Mouse (Mus musculus): Measurements from ENCODE around the gene Ick. TPM values are rescaled to one million over a fixed set of nuclear protein-coding genes. Genes with fewer than 3 reads are reported as not detected.

The Ick gene
- polyA plus RNA-seq, 1 experiment from 2014 or later: 39.8 TPM

- no peak for ATAC-seq (replicated peaks)
- H3K4me3 ChIP-seq: no peak overlapping the region
- H3K36me3 ChIP-seq: peaks cover 37% of the 10 kb centered on the region
- H3K4me2 ChIP-seq (replicated peaks): no peak overlapping the region
- no peaks in the 10 kb centered on the region for H3K9me3 ChIP-seq
- H3K4me1 ChIP-seq: no peaks in the 10 kb centered on the region
- no peak overlapping the region for H3K9ac ChIP-seq (replicated peaks)
- 88% methylated on average over 14 of the region's 14 CpGs for WGBS
- H3K27me3 ChIP-seq: no peaks in the 10 kb centered on the region
- H3K27ac ChIP-seq (replicated peaks): no peak overlapping the region
These were observed 23.2 kb upstream of the Ick start for GRCm38 (mm10) chr9:78085722-78086287.

- 94% methylated on average over 9 of the region's 9 CpGs for WGBS
- H3K4me1 ChIP-seq: no peaks in the 10 kb centered on the region
- no peak overlapping the region for H3K4me3 ChIP-seq
- no peaks in the 10 kb centered on the region for H3K27me3 ChIP-seq
- no peaks in the 10 kb centered on the region for H3K9me3 ChIP-seq
- no peak for ATAC-seq (replicated peaks)
- H3K27ac ChIP-seq (replicated peaks): no peak overlapping the region
- H3K36me3 ChIP-seq: peaks cover 33% of the 10 kb centered on the region
- no peak overlapping the region for H3K4me2 ChIP-seq (replicated peaks)
- no peak overlapping the region for H3K9ac ChIP-seq (replicated peaks)
These were observed 21.2 kb upstream of the Ick start for GRCm38 (mm10) chr9:78087751-78088150.

DNA sequence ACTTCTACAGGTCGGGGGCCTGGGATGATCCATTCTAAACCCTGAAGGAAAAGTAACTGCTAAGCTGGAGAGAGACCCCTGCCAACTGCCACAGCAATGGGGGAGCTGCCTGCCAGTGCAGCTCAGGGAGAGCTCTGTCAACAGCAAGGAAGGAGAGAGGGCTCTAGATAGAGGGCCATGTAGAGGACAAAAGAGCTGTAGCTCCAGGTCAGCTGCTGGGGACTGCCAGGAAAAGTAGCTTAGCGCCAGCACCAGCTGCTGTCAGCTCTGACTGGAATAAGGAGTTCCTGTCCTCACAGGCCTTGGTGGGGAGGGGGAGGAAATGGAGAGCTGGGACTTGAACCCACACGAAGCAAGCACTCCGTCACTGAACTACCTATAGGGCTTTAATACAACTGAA is 20.5 kb upstream of the Ick start:
- no peak for ATAC-seq (replicated peaks)
- no peaks in the 10 kb centered on the region for H3K27me3 ChIP-seq
- H3K4me3 ChIP-seq: no peak overlapping the region
- no peak overlapping the region for H3K4me2 ChIP-seq (replicated peaks)
- H3K4me1 ChIP-seq: no peaks in the 10 kb centered on the region
- H3K27ac ChIP-seq (replicated peaks): no peak overlapping the region
- no peaks in the 10 kb centered on the region for H3K9me3 ChIP-seq
- WGBS: 67% methylated on average over 4 of the region's 4 CpGs
- H3K36me3 ChIP-seq: peaks cover 37% of the 10 kb centered on the region
- H3K9ac ChIP-seq (replicated peaks): no peak overlapping the region

- Histone ChIP-seq H3K4me1 (no peaks in the 10 kb centered on the region), H3K36me3 (peaks cover 36% of the 10 kb centered on the region), H3K9me3 (no peaks in the 10 kb centered on the region), H3K9ac (replicated peaks) (no peak overlapping the region), H3K27me3 (no peaks in the 10 kb centered on the region), H3K4me3 (no peak overlapping the region), H3K27ac (replicated peaks) (no peak overlapping the region), H3K4me2 (replicated peaks) (no peak overlapping the region)
- no peak for ATAC-seq (replicated peaks)
- WGBS: 79% methylated on average over 7 of the region's 7 CpGs
These were observed 20.0 kb upstream of the Ick start for GRCm38 (mm10) chr9:78088971-78089370.

DNA sequence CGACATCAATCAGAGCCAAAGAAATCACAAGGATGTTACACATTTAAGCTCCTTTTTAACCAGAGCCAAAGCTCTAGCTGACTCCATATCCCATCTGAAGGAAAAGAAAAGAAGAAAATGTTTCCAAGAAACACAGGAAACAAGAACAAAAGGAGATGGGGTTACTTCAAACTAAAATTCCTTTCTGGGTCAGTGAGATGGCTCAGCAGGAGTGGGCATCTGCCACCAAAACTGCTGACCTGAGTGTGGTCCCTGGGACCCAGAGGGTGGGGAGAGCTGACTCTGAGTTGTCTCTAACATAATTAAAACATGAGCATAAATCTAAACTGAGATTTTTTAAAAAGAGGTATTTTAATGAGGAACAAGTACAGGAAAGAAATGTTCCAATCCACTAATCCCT is 19.1 kb upstream of the Ick start:
- 80% methylated on average over 1 of the region's 1 CpGs for WGBS
- Histone ChIP-seq H3K27ac (replicated peaks) (no peak overlapping the region), H3K4me1 (no peaks in the 10 kb centered on the region), H3K9me3 (no peaks in the 10 kb centered on the region), H3K36me3 (peaks cover 28% of the 10 kb centered on the region), H3K9ac (replicated peaks) (no peak overlapping the region), H3K4me3 (no peak overlapping the region), H3K4me2 (replicated peaks) (no peak overlapping the region), H3K27me3 (no peaks in the 10 kb centered on the region)
- ATAC-seq (replicated peaks): no peak

DNA sequence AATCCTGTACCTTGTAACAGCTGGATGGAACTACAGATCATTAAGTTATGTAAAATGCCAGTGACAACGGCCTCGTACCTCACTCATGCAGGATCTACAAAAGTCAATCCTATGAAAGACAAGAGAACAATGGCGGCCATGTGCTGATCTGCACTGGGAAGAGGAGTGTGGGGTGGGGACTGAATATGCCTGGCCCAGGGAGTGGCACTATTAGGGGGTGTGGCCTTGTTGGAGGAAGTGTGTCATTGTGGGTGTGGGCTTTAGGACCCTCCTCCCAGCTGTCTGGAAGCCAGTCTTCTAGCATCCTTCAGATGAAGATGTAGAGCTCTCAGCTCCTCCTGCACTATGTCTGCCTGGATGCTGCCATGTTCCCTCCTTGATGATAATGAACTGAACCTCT is 18.4 kb upstream of the Ick start:
- Histone ChIP-seq H3K4me1 (no peaks in the 10 kb centered on the region), H3K9me3 (no peaks in the 10 kb centered on the region), H3K36me3 (peaks cover 26% of the 10 kb centered on the region), H3K4me2 (replicated peaks) (no peak overlapping the region), H3K27me3 (no peaks in the 10 kb centered on the region), H3K9ac (replicated peaks) (no peak overlapping the region), H3K4me3 (no peak overlapping the region), H3K27ac (replicated peaks) (no peak overlapping the region)
- 89% methylated on average over 3 of the region's 3 CpGs for WGBS
- ATAC-seq (replicated peaks): no peak

DNA sequence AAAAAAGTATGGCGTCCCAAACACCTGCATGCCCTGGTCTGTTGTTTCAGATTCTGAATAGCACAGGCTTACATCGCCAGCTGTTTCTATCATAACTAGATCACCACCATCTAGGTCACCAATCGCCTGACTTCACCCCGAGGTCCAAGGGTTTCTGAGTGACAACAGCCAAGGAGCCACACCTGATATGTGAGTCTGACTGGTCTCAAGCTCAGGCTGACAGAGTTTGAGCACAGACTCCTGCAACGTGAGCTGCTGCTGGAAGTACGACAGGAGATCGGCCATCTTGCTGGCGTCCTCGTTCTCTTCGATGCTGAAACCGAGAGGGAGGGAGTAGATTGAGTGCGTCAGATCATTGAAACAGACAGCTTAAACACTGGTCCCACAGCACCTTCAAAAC is 13.3 kb upstream of the Ick start:
- Histone ChIP-seq H3K9me3 (no peaks in the 10 kb centered on the region), H3K4me3 (no peak overlapping the region), H3K4me1 (no peaks in the 10 kb centered on the region), H3K27me3 (no peaks in the 10 kb centered on the region), H3K27ac (replicated peaks) (no peak overlapping the region), H3K4me2 (replicated peaks) (no peak overlapping the region), H3K9ac (replicated peaks) (no peak overlapping the region), H3K36me3 (peaks cover 57% of the 10 kb centered on the region)
- ATAC-seq (replicated peaks): no peak
- 95% methylated on average over 12 of the region's 12 CpGs for WGBS

DNA sequence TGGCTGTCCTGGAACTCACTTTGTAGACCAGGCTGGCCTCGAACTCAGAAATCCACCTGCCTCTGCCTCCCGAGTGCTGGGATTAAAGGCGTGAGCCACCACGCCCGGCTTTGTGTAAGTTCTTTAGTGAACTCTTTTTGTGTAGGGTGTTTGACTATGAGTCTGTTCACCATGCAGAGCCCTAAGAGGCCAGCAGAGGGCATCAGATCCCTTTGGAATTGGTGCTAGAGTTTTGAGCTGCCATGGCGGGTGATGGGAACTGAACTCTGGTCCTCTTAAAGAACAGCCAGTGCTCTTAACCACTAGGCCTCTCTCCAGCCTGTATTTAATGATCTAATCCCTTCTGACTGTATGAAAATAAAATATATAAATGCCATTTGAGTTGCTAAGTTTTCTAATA is 12.6 kb upstream of the Ick start:
- H3K27me3 ChIP-seq: no peaks in the 10 kb centered on the region
- H3K27ac ChIP-seq (replicated peaks): no peak overlapping the region
- H3K4me3 ChIP-seq: no peak overlapping the region
- no peak for ATAC-seq (replicated peaks)
- H3K9ac ChIP-seq (replicated peaks): no peak overlapping the region
- peaks cover 63% of the 10 kb centered on the region for H3K36me3 ChIP-seq
- H3K4me2 ChIP-seq (replicated peaks): no peak overlapping the region
- H3K9me3 ChIP-seq: no peaks in the 10 kb centered on the region
- WGBS: 96% methylated on average over 6 of the region's 6 CpGs
- no peaks in the 10 kb centered on the region for H3K4me1 ChIP-seq

GRCm38 (mm10) chr9:78100956-78101355 is 8.0 kb upstream of the Ick start:
- no peak overlapping the region for H3K4me2 ChIP-seq (replicated peaks)
- H3K9ac ChIP-seq (replicated peaks): no peak overlapping the region
- no peak overlapping the region for H3K27ac ChIP-seq (replicated peaks)
- WGBS: 79% methylated on average over 5 of the region's 5 CpGs
- no peaks in the 10 kb centered on the region for H3K27me3 ChIP-seq
- no peaks in the 10 kb centered on the region for H3K9me3 ChIP-seq
- H3K4me3 ChIP-seq: no peak overlapping the region
- peaks cover 45% of the 10 kb centered on the region for H3K36me3 ChIP-seq
- ATAC-seq (replicated peaks): no peak
- H3K4me1 ChIP-seq: no peaks in the 10 kb centered on the region

GRCm38 (mm10) chr9:78101431-78101830 is 7.6 kb upstream of the Ick start:
- Histone ChIP-seq H3K27me3 (no peaks in the 10 kb centered on the region), H3K4me3 (no peak overlapping the region), H3K9ac (replicated peaks) (no peak overlapping the region), H3K4me1 (no peaks in the 10 kb centered on the region), H3K9me3 (no peaks in the 10 kb centered on the region), H3K27ac (replicated peaks) (no peak overlapping the region), H3K4me2 (replicated peaks) (no peak overlapping the region), H3K36me3 (peaks cover 43% of the 10 kb centered on the region)
- WGBS: 80% methylated on average over 4 of the region's 4 CpGs
- no peak for ATAC-seq (replicated peaks)

DNA sequence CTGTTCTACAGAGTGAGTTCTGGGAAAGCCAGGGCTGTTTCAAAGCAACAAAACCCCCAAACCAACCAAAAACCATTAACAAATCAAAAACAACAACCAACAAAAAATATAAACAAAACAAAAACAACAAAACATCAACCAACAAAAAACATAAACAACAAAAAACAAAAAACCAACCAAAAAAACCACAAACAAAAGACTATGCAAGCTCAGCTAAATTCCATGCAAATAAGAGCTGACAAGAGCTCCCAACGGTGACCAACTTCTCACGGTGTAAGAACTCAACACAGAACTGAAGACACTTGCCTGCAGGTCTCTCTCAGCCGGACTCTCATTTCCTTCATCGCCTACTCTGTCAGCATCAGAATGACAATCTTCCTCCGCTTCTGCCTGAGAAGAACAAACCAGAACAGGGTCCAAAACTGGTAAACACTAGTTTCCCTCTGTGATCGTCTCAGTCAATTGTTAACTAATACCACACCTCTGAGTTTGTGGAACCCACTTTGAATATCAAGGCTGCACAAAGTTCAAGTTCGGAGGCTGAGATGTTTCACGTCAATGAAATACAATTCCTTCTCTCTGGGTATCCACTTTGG is 4.9 kb upstream of the Ick start:
- peaks cover 10% of the 10 kb centered on the region for H3K4me1 ChIP-seq
- no peak for ATAC-seq (replicated peaks)
- H3K27me3 ChIP-seq: no peaks in the 10 kb centered on the region
- H3K36me3 ChIP-seq: peaks cover 19% of the 10 kb centered on the region
- H3K9me3 ChIP-seq: no peaks in the 10 kb centered on the region
- 90% methylated on average over 8 of the region's 8 CpGs for WGBS
- no peak overlapping the region for H3K27ac ChIP-seq (replicated peaks)
- no peak overlapping the region for H3K4me3 ChIP-seq
- no peak overlapping the region for H3K4me2 ChIP-seq (replicated peaks)
- no peak overlapping the region for H3K9ac ChIP-seq (replicated peaks)

GRCm38 (mm10) chr9:78104973-78105372 is 4.0 kb upstream of the Ick start:
- Histone ChIP-seq H3K27me3 (no peaks in the 10 kb centered on the region), H3K4me3 (no peak overlapping the region), H3K36me3 (peaks cover 13% of the 10 kb centered on the region), H3K27ac (replicated peaks) (no peak overlapping the region), H3K9me3 (no peaks in the 10 kb centered on the region), H3K4me2 (replicated peaks) (no peak overlapping the region), H3K9ac (replicated peaks) (no peak overlapping the region), H3K4me1 (peaks cover 17% of the 10 kb centered on the region)
- WGBS: 96% methylated on average over 6 of the region's 6 CpGs
- no peak for ATAC-seq (replicated peaks)

GRCm38 (mm10) chr9:78105501-78105932 is 3.5 kb upstream of the Ick start:
- Histone ChIP-seq H3K4me1 (peaks cover 17% of the 10 kb centered on the region), H3K27me3 (no peaks in the 10 kb centered on the region), H3K9me3 (no peaks in the 10 kb centered on the region), H3K27ac (replicated peaks) (no peak overlapping the region), H3K36me3 (peaks cover 11% of the 10 kb centered on the region; the same call in 1 of the 2 replicates), H3K9ac (replicated peaks) (no peak overlapping the region), H3K4me2 (replicated peaks) (no peak overlapping the region), H3K4me3 (no peak overlapping the region)
- WGBS: 87% methylated on average over 6 of the region's 6 CpGs
- ATAC-seq (replicated peaks): no peak

Data from forebrain, embryonic 15.5 days (tissue).